Mouse (Mus musculus) embryonic facial prominence, embryonic 14.5 days (tissue): ENCODE measurements at regions not wholly inside any gene's neighbourhood (a gene's known extent, or its start where the extent isn't known, plus 50 kb on each side); places are given as distances from the start of the nearest gene placed in this dataset.

Experiments used
- ATAC-seq: fragments of 200-750 bp; cut with Nextera tagmentation; 2 replicates; pipeline ENCODE4 v1.8.0; 2017; ENCODE audit warnings: low read depth, moderate number of reproducible peaks, moderate TSS enrichment
- DNase-seq: peaks from one replicate; pipeline ENCODE4 v3.0.0-alpha.2; 2015; ENCODE audit warnings: low spot score
- H3K27ac ChIP-seq: fragments of 300-500 bp; sonication (generic); replicated peaks from 2 replicates; pipeline ENCODE4 v1.5.1; 2014; ENCODE audit warnings: low read depth, mild to moderate bottlenecking, low read length, moderate library complexity
- H3K27me3 ChIP-seq: fragments of 300-500 bp; sonication (generic); replicated peaks from 2 replicates; pipeline ENCODE4 v1.6.1; 2014; ENCODE audit warnings: low read length; ENCODE audit not compliant: control insufficient read depth, insufficient read depth
- H3K36me3 ChIP-seq: fragments of 300-500 bp; sonication (generic); 2 replicates; pipeline ENCODE4 v1.6.1; 2014; ENCODE audit warnings: low read length, mixed read lengths; ENCODE audit not compliant: control insufficient read depth, insufficient read depth
- H3K4me1 ChIP-seq: fragments of 300-500 bp; sonication (generic); 2 replicates; pipeline ENCODE4 v1.6.1; 2014; ENCODE audit warnings: antibody characterized with exemption, low read length; ENCODE audit not compliant: control insufficient read depth, insufficient read depth
- H3K4me2 ChIP-seq: fragments of 300-500 bp; sonication (generic); 2 replicates; pipeline ENCODE4 v1.6.1; 2014; ENCODE audit warnings: low read depth, mild to moderate bottlenecking, low read length, moderate library complexity, mixed read lengths
- H3K4me3 ChIP-seq: fragments of 300-500 bp; sonication (generic); 2 replicates; pipeline ENCODE4 v1.5.1; 2014; ENCODE audit warnings: low read depth, mild to moderate bottlenecking, low read length
- H3K9ac ChIP-seq: fragments of 300-500 bp; sonication (generic); 2 replicates; pipeline ENCODE4 v1.6.1; 2014; ENCODE audit warnings: low read depth, mild to moderate bottlenecking, low read length, moderate library complexity, mixed read lengths
- H3K9me3 ChIP-seq: fragments of 300-500 bp; sonication (generic); 2 replicates; pipeline ENCODE4 v1.6.1; 2016; ENCODE audit warnings: low read length; ENCODE audit not compliant: control insufficient read depth
- WGBS: fragments of 180-500 bp; shearing (Covaris S2); extraction: QIAGEN DNeasy Blood & Tissue Kit; methylation state at CpG from one replicate; pipeline ENCODE4 v1.1.7; 2014; 5-methylcytosine and 5-hydroxymethylcytosine counted together

- Histone ChIP-seq H3K9me3 (no peaks in the 10 kb centered on the region), H3K4me3 (no peak overlapping the region), H3K27ac (no peak overlapping the region), H3K9ac (no peak overlapping the region), H3K4me1 (0 out of 2 replicates have a peak, but pooled peaks cover 3% of the 10 kb centered on the region), H3K27me3 (no peaks in the 10 kb centered on the region), H3K4me2 (0 out of 2 replicates have a peak overlapping the region, but pooled peaks have one; percentile 12), H3K36me3 (no peaks in the 10 kb centered on the region)
- DNase-seq = peak; percentile 30
- peak; percentile 84; the same call in 1 of the 2 replicates for ATAC-seq
- WGBS = 81% methylated on average over 21 of the region's 21 CpGs
Observed at GRCm38 (mm10) chr14:99366281-99366987, 67.9 kb downstream of the Klf5 start.

GRCm38 (mm10) chr14:99366996-99367555 is 68.6 kb downstream of the Klf5 start:
- H3K9me3 ChIP-seq = no peaks in the 10 kb centered on the region
- H3K27ac ChIP-seq = no peak overlapping the region
- 0 out of 2 replicates have a peak, but pooled peaks cover 3% of the 10 kb centered on the region for H3K4me1 ChIP-seq
- H3K27me3 ChIP-seq = no peaks in the 10 kb centered on the region
- no peak for DNase-seq
- H3K9ac ChIP-seq = no peak overlapping the region
- no peak overlapping the region for H3K4me2 ChIP-seq
- 67% methylated on average over 11 of the region's 11 CpGs for WGBS
- no peak overlapping the region for H3K4me3 ChIP-seq
- ATAC-seq = no peak
- no peaks in the 10 kb centered on the region for H3K36me3 ChIP-seq

- no peaks in the 10 kb centered on the region for H3K9me3 ChIP-seq
- H3K4me2 ChIP-seq = no peak overlapping the region
- no peak overlapping the region for H3K9ac ChIP-seq
- no peak for ATAC-seq
- no peak overlapping the region for H3K4me3 ChIP-seq
- no peak overlapping the region for H3K27ac ChIP-seq
- WGBS = 73% methylated on average over 5 of the region's 5 CpGs
- DNase-seq = no peak
- no peaks in the 10 kb centered on the region for H3K27me3 ChIP-seq
- no peaks in the 10 kb centered on the region for H3K36me3 ChIP-seq
- 0 out of 2 replicates have a peak, but pooled peaks cover 3% of the 10 kb centered on the region for H3K4me1 ChIP-seq
Observed at GRCm38 (mm10) chr14:99369366-99369765, 70.9 kb downstream of the Klf5 start.

- no peaks in the 10 kb centered on the region for H3K9me3 ChIP-seq
- H3K4me3 ChIP-seq = no peak overlapping the region
- no peaks in the 10 kb centered on the region for H3K27me3 ChIP-seq
- DNase-seq (no peak), ATAC-seq (no peak)
- H3K4me1 ChIP-seq = no peaks in the 10 kb centered on the region
- WGBS = 65% methylated on average over 4 of the region's 4 CpGs
- H3K27ac ChIP-seq = no peak overlapping the region
- no peaks in the 10 kb centered on the region for H3K36me3 ChIP-seq
- no peak overlapping the region for H3K4me2 ChIP-seq
- no peak overlapping the region for H3K9ac ChIP-seq
Observed at GRCm38 (mm10) chr14:99373682-99374081, 75.2 kb downstream of the Klf5 start.

- no peaks in the 10 kb centered on the region for H3K27me3 ChIP-seq
- H3K4me1 ChIP-seq = no peaks in the 10 kb centered on the region
- no peak overlapping the region for H3K9ac ChIP-seq
- H3K27ac ChIP-seq = no peak overlapping the region
- no peaks in the 10 kb centered on the region for H3K36me3 ChIP-seq
- 48% methylated on average over 5 of the region's 5 CpGs for WGBS
- no peak overlapping the region for H3K4me2 ChIP-seq
- H3K4me3 ChIP-seq = no peak overlapping the region
- ATAC-seq (no peak), DNase-seq (no peak)
- H3K9me3 ChIP-seq = no peaks in the 10 kb centered on the region
Observed at GRCm38 (mm10) chr14:99375040-99375610, 76.6 kb downstream of the Klf5 start.

- WGBS = 78% methylated on average over 11 of the region's 11 CpGs
- H3K27ac ChIP-seq = no peak overlapping the region
- no peaks in the 10 kb centered on the region for H3K4me1 ChIP-seq
- DNase-seq = no peak
- H3K4me3 ChIP-seq = no peak overlapping the region
- no peaks in the 10 kb centered on the region for H3K27me3 ChIP-seq
- ATAC-seq = no peak
- no peaks in the 10 kb centered on the region for H3K36me3 ChIP-seq
- H3K4me2 ChIP-seq = no peak overlapping the region
- H3K9ac ChIP-seq = no peak overlapping the region
- H3K9me3 ChIP-seq = no peaks in the 10 kb centered on the region
Observed at GRCm38 (mm10) chr14:99376652-99377502, 78.4 kb downstream of the Klf5 start.

- no peaks in the 10 kb centered on the region for H3K9me3 ChIP-seq
- no peak overlapping the region for H3K4me2 ChIP-seq
- no peak overlapping the region for H3K4me3 ChIP-seq
- no peak overlapping the region for H3K27ac ChIP-seq
- 90% methylated on average over 10 of the region's 10 CpGs for WGBS
- H3K4me1 ChIP-seq = no peaks in the 10 kb centered on the region
- ATAC-seq = no peak
- no peaks in the 10 kb centered on the region for H3K27me3 ChIP-seq
- no peak overlapping the region for H3K9ac ChIP-seq
- no peaks in the 10 kb centered on the region for H3K36me3 ChIP-seq
- no peak for DNase-seq
Observed at GRCm38 (mm10) chr14:99381262-99382017, 82.9 kb downstream of the Klf5 start.

- no peaks in the 10 kb centered on the region for H3K9me3 ChIP-seq
- no peaks in the 10 kb centered on the region for H3K36me3 ChIP-seq
- no peaks in the 10 kb centered on the region for H3K4me1 ChIP-seq
- no peak overlapping the region for H3K4me3 ChIP-seq
- no peak overlapping the region for H3K9ac ChIP-seq
- no peak for DNase-seq
- ATAC-seq = no peak
- 86% methylated on average over 5 of the region's 5 CpGs for WGBS
- no peaks in the 10 kb centered on the region for H3K27me3 ChIP-seq
- no peak overlapping the region for H3K4me2 ChIP-seq
- no peak overlapping the region for H3K27ac ChIP-seq
Observed at GRCm38 (mm10) chr14:99382051-99382450, 83.6 kb downstream of the Klf5 start.
